Mouse (Mus musculus): ENCODE data around the gene C530008M17Rik.

DNA sequence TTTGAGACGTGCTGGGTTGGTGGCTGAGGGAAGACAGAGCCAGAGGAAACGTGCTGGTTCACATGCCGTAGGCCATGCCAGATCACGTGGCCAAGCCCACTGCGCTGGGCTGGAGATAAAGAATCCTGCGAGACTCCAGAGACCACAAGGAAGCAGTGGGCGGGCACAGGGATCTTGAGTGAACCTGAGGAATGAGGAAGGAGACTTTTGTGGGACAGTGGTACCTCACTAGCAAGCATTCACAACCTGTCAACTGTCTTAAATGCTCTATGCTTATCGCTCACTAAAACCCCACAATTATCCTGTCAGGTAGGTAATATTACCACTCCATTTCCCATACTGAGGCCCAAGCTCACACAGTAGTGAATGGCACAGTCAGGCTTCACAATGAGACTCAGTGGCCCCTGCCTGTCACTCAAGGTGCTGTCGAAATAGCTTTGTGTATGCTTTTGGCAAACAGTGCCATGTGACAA lies 88.5 kb downstream of the C530008M17Rik start:
- TF ChIP-seq CTCF (IDR thresholded peaks at IDR 0.05; ENCODE audit: extremely low read depth, insufficient read depth, low read length) = no peak
- TF ChIP-seq POLR2A (IDR thresholded peaks at IDR 0.05; ENCODE audit: extremely low read depth, insufficient read depth, low read length) = no peak

All from cortical plate, adult 2 months (tissue).